Mouse (Mus musculus) adipocyte (in vitro differentiated cells): ENCODE measurements around the gene Sh3bp5.

ENCODE experiments used
- DNase-seq: peaks from one replicate; pipeline ENCODE4 v3.0.0-alpha.2; 2016; ENCODE audit warnings: low spot score

Sh3bp5 gene

DNA sequence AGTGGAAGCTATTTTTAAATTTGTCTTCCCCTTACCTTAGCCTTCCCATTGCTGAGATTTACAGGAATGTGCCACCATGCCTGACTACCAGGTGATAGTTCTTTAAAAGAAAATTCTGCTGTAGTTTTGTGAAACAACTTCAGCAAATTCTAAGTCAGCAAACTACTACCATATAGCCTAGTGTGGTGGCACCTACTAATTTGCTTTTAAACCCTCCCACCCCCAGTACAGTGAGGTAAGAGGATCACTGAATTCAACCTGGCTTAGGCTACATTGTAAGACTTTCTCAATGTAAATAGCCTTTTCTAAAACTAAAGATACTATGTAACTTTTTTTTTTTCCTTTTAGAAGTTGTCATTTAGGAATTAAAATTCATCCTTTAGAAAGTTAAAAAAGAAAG lies 97.9 kb downstream of the Sh3bp5 start:
- no peak for DNase-seq

DNA sequence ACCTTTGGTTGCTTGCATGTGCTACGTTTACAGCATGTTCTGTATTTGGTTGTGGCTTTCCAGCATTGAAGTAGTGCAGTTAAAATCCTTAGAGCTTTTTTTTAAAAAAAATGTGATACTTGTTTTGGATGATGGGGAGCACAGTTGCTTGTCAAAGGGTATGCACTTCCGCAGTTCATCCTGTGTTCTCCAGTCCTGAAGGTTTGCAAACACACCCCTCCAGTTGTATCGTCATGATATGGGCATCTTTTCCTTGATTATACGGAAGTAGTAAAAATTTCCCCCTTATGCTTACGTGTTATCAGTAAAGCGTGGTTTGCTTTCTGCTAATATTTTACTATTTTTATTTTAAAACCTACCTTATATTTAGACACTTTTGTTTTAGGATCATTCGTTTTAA lies 98.5 kb downstream of the Sh3bp5 start:
- DNase-seq: no peak

DNA sequence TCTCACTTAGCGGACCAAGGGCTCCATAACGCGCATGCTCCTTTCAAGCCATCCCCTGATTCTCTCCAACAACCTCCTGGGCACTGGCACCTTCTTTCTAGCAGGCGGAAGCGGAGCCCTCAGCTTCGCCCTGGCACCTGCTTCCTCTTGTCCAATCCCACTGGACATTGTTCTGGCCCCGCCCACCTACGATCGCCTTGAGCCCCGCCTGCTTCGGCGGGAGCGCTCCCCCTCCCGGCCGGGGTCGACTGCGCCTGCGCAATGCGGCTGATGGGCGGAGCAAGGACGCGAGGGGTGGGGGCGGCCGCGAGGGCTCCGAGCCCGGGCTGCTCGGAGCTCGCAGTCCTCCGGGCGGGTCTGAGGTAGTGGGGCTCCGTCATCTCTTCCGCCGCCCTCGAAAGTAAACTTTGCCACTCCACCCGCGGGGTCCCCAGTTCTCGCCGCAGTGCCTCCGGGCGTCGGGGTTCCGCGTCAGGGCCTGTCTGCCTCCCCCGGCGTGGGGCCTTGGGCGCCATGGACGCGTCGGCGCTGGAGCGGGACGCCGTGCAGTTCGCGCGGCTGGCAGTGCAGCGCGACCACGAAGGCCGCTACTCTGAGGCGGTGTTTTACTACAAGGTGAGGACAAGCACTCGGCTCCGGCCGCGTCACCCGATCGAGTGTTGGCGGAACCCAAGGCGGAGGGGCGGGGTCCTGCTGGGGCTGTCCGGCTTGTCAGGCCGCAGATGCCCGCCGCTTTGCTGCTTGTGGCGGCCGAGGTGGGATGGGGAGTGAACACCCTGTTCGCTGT lies 99.3 kb downstream of the Sh3bp5 start, which contains the start of gene Capn7:
Capn7 (plus strand) TSS at position 270 of the 787 bp plus-strand sequence.
- DNase-seq: peak; percentile 94

DNA sequence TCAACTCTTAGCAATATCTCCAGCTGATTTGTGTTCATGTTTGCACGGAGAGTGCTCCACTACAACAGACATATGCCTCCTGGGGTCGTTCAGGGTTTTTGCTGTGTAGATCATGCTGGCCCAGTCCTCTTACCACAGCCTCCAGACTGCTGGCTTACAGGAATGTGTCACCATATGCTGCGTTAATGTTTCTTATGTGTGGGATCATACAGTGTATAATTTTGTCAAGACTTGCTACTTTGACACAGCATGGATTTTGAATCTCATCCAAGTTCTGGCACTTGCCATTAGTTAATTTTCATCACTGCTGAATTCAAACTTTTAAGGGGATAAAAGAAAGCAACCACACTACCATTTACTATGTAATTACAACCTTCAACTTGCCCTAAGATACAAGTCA lies 100.1 kb downstream of the Sh3bp5 start:
- DNase-seq: no peak

DNA sequence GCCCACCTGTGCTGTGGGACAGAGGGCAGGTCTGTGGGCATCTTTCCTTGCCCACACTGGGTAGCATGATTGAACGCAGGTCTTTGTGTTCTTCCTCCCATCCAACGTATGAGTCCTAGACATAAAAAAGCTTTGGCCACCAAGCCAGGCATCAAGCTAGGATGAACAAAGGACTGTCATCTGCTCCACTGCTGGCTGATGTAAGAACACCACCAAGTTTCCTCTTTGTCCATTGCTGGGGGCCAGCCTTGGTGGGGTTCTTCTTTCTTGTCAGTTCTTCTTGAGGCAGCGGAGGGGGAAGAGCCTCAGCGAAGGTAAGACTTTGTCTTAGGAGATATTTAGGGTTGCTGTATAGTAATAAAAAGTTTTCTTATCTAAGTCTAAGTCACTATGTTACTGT lies 104.9 kb downstream of the Sh3bp5 start:
- no peak for DNase-seq

DNA sequence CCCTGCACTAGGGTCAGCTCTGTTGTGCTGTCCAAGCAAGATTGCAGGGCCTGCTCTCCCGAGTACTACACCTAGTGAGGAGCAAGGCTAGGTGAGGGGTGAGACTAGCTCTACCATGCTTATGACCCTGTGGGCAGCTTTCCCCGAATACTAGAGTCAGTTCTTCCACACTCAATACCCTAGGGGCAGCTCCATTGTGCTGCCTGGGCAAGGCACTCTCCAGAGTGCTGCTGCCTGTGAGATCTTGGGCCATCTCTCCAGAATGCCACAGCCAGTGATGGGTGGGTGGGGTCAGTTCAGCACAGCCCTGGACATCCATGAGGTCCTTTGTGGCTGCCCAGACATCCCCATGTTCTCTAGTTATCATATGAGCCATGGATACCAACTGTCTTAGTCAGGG lies 106.1 kb downstream of the Sh3bp5 start:
- DNase-seq: no peak

DNA sequence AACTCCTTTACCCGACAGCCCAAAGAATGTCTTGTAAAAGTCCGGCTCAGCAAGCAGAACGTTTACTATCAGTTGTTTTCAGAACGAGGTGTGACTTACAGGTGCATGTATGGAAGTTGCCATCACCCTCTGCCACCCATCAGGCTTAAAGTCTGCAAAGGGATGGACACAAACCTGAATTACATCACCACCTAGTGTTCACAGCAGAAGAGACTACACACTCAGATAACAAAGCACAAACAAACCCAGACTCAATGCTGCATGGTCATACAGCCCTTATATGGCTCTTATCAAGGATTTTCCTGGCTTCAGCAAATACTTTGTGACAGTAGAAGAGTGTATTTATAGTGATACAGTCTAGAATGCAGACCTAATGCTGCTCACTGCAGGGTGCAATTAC lies 108.2 kb downstream of the Sh3bp5 start:
- no peak for DNase-seq

DNA sequence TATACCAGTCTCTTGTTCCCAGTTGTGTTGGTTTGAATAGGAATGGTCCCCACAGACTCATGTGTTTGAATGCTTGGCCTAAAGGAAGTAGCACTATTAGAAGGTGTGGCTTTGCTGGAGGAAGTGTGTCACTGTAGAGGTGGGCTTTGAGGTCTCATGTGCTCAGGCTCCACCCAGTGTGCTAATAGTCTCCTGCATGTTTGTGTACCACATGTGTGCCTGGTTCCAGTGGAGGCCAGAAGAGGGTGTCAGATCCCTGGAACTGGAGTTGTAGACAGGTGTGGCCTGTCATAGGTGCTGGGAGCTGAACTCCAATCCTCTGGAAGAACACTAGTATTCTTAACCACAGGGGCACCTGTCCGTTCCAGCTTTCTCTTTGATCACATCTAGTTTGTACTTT lies 108.7 kb downstream of the Sh3bp5 start:
- no peak for DNase-seq

DNA sequence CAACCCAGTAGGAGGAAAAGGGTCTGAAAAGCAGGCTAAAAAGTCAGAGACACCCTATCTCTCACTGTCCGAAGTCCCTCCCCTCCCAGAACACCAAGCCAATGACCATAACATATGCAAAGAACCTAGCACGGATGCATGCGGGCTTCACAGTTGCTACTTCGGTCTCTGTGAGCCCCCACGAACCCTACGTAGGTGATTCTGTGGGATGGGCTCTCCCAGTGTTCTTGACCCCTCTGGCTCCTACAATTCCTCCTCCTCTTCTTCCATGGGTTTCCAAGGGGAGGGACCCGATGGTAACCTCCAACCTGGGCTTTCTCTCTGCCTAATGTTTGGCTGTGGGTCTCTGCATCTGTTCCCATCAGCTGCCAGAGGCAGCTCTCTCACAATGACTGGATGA lies 109.1 kb downstream of the Sh3bp5 start:
- DNase-seq: no peak

DNA sequence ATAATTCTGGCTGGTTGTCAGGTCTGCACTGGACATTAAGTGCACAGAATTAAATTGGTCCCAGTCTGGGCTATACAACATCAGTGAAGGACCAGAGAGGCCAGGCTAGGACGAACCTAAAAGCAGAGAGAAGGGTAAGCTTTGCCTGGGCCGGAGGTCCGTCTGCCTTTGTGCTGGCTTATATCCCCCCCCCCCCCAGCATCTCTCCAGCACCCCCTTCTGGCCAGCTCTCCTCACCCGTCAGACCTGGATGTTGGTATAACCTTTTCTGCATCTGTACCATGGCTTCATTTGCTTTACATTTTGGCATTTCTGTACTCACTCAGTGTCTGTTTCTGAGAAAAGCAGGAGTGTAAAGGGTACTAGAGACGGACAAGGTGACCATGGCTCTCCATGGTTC lies 110.3 kb downstream of the Sh3bp5 start:
- DNase-seq: no peak

DNA sequence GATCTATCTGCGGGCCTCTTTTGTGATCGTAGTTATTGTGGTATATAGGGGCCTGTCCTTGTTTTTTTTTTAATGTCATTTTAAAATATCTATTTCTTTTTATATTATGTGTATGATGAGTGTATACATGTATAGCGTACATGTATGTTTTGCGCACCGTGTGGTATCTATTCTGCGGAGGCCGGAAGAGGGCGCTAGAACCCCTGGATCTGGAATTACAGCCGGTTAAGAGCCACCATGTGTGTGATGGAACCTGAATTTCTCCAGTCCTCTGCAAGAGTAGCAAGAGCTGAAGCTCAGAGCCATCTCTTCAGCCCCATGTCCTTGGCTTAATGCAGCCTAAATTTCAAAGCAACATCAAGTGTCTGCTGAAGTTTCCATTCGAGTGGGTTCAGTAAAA lies 111.0 kb downstream of the Sh3bp5 start:
- no peak for DNase-seq

DNA sequence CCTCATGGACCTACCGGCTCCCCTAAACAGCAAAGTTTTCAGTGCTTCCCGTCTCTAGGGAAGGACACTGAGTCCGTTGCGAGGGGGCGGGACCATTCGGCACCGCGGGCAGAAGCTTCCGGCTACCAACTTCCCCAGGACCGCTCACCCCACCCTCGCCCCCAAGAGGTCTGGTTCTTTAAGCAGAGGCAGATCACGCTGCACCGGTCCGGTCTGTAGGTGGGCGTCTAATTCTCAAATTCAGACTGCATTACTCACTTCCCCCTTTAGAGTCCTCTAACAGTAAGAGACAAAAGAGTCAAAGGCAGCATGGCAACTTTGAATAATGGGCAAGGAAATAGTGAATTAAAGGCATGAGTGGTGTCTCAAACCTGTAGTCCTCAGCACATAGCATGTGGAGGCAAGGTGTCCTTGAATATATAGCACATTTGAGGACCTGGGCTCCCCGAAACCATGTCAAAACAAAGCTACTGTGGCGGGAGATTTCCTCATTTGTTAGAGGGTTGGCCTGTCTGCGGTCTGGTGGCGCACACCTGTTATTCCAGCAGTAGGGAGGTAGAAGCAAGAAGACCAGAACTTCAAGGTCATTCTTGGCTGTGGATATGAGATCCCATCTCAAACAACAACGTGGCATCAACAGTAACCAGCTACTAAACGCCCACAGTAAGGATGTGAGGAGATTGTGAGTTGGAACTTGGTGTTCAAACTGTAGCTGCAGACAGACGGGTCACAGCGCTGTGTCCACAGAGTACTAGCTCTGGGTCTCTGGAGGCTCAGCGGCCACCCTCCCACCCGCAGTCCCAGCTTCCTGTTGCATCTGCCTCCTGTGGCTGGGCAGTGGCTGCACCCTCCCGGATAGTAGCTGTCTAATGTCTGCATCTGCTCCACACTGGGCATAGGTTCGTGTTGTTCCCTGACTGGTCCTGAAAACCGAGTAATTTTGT lies 111.8 kb downstream of the Sh3bp5 start, which contains the start of gene Dnah1:
Dnah1 (minus strand) TSS at position 48 of the 944 bp plus-strand sequence.
- DNase-seq: no peak

DNA sequence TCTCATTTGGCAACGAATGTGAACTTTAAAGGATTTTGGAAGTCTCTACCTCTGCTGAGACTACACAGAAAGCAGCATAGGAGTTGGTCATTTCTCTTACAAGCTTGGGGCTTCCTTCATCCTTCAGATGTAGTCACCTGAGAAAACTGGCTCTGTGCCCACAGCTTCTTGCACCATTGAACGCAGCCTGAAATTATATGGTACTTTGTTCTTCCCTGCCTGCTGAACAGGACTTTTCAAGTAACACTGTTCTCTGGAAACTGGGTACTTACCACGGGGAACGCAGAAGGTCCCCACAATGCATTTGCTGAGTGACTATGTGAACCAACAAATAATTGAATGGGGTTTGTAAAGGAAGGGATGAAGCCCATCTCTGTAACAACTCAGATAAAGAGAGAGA lies 112.7 kb downstream of the Sh3bp5 start:
- DNase-seq: no peak

DNA sequence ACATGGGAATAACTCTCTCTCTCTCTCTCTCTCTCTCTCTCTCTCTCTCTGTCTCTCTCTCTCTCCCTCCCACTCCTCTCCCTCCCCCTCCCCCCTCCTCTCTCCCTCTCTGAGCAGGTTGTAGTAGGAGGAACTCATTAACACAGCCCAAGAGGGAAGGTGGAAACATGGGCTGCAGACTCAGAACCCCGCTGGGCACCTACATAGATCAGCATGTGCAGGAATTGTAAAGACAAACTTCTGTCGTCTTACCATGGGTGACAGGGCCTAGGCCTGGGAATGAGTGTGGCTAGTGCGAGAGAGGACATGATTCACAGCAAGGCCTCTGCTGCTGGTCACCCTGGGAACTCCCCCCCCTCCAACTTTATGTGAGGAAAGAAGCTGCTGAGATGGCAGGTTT lies 113.7 kb downstream of the Sh3bp5 start:
- no peak for DNase-seq

DNA sequence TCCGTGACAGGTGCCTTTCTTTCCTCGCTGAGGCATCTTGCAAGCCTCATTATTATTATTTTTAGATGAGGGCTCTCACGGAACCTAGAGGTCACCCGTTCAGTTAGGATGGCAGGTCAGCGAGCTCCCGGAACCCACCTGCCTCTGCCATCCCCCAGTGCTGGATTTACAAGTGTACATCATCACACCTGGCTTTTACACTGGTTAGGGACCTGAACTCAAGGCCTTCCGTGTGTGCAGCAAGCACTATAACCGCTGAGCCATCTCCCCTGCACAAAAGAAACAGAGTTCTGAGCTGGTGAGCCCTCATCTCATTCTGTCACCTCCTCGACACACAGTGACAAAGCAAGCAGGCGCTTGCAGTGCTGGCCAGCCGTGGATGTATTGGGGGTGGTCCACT lies 114.7 kb downstream of the Sh3bp5 start:
- DNase-seq: no peak

DNA sequence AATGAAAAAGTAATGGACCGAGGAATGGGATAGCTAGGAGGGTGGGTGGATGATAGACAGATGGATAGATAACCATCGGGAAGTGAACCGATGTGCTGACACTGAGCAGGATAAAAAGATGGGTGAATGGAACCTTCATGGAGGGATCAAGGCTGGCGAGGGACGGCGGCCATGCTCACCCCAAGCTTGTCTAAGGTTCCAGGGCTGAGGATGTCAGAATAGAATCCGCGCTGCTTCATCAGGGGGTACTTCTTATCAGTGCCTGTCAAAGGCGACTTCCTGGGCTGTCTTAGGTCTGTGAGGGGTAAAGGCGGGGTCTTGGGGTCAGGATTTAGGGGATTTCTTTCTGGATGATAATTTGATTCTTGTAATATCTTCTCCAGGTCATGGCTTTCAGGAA lies 116.3 kb downstream of the Sh3bp5 start:
- no peak for DNase-seq

DNA sequence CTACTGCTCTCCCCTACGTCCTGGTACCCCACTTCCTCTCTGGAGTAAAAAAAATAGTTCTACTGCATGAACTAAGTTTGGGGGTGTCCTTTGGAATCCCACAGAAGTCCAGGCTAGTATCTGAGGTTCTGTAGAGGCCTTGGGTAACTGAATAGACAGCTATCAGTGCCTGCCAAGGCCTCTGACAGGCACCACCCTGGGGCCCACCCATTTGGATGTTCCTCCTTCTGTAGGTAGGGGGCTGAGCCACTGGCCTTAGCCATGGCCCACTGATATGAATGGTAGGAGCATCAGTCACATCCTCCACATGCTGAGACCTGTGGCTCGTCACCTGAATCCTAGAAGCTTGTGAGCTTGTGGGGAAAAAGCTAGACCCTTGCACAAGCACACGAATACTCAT lies 118.1 kb downstream of the Sh3bp5 start:
- DNase-seq: no peak

DNA sequence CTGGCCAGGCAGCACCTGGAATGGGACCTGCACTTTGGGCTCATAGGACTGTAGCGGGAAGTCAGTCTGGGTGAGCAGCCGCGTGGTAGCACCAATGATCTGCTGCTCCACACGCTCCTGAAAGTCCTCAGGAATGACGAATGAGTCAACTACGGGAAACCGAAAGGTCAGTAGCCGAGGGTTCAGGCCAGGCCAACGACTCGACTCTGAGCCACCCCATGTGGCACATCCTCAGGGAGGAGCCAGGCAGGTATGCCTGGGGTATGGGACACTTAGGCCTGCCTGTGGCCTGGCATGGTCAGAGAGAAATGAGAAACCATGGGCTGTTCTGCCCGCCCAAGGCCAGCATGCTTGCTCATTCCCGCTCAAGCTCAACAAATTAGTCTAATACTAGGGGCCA lies 119.3 kb downstream of the Sh3bp5 start:
- DNase-seq: no peak

DNA sequence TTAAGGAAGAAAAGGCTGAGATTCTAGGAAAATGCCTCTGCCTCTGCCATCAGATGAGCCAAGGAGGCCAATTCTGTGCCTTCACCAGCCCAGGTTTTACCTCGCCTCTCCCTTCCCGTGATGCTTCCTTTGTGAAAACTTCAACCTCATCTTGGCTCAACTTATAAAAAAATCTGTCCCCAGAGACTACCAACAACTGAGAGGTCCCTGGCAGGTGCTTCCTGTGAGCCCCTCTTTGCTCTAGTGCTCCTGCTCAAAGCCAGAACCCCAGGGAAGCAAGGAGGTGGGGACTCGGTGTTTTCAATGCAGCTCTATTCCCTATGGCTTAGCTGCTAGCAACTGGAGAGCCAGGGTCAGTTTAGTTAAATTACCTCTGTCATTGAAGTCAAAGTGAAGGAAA lies 122.7 kb downstream of the Sh3bp5 start:
- no peak for DNase-seq
